Mouse (Mus musculus): ENCODE measurements around the gene Rab3a.

The Rab3a gene

GRCm38 (mm10) chr8:70758616-70759561, 4.4 kb downstream of the Rab3a start:
- no peak for DNase-seq (ENCODE audit: low read depth)

- DNase-seq (ENCODE audit: low read depth) = no peak
Measured at GRCm38 (mm10) chr8:70760350-70760749, 5.9 kb downstream of the Rab3a start.

- peak; percentile 98 for DNase-seq (ENCODE audit: low read depth)
Measured at GRCm38 (mm10) chr8:70760775-70761406, 6.4 kb downstream of the Rab3a start, which contains the start of gene Mpv17l2. Mpv17l2 (minus strand) TSS chr8:70760946.

- DNase-seq (ENCODE audit: low read depth) = no peak
Measured at GRCm38 (mm10) chr8:70762118-70762517, 7.6 kb downstream of the Rab3a start.

GRCm38 (mm10) chr8:70763354-70763753, 8.9 kb downstream of the Rab3a start:
- DNase-seq (ENCODE audit: low read depth) = no peak

GRCm38 (mm10) chr8:70764026-70764425, 9.5 kb downstream of the Rab3a start:
- DNase-seq (ENCODE audit: low read depth) = no peak

GRCm38 (mm10) chr8:70764676-70765075, 10.2 kb downstream of the Rab3a start:
- no peak for DNase-seq (ENCODE audit: low read depth)

- DNase-seq (ENCODE audit: low read depth) = no peak
Measured at GRCm38 (mm10) chr8:70765329-70765728, 10.8 kb downstream of the Rab3a start.

- DNase-seq (ENCODE audit: low read depth) = no peak
Measured at GRCm38 (mm10) chr8:70765838-70766570, 11.5 kb downstream of the Rab3a start.

- DNase-seq (ENCODE audit: low read depth) = no peak
Measured at GRCm38 (mm10) chr8:70766571-70767440, 12.3 kb downstream of the Rab3a start.

GRCm38 (mm10) chr8:70767503-70767902, 13.0 kb downstream of the Rab3a start:
- DNase-seq (ENCODE audit: low read depth) = no peak

GRCm38 (mm10) chr8:70768231-70768776, 13.8 kb downstream of the Rab3a start:
- DNase-seq (ENCODE audit: low read depth) = no peak

GRCm38 (mm10) chr8:70768956-70769355, 14.5 kb downstream of the Rab3a start:
- no peak for DNase-seq (ENCODE audit: low read depth)

- DNase-seq (ENCODE audit: low read depth) = peak; percentile 79
Measured at GRCm38 (mm10) chr8:70769359-70769758, 14.9 kb downstream of the Rab3a start.

- DNase-seq (ENCODE audit: low read depth) = no peak
Measured at GRCm38 (mm10) chr8:70769858-70770257, 15.4 kb downstream of the Rab3a start.

- DNase-seq (ENCODE audit: low read depth) = no peak
Measured at GRCm38 (mm10) chr8:70770748-70771147, 16.3 kb downstream of the Rab3a start.

GRCm38 (mm10) chr8:70771217-70771616, 16.7 kb downstream of the Rab3a start:
- no peak for DNase-seq (ENCODE audit: low read depth)

- DNase-seq (ENCODE audit: low read depth) = no peak
Measured at GRCm38 (mm10) chr8:70772075-70772474, 17.6 kb downstream of the Rab3a start.

- no peak for DNase-seq (ENCODE audit: low read depth)
Measured at GRCm38 (mm10) chr8:70772890-70773289, 18.4 kb downstream of the Rab3a start.

GRCm38 (mm10) chr8:70773410-70773809, 18.9 kb downstream of the Rab3a start:
- no peak for DNase-seq (ENCODE audit: low read depth)

GRCm38 (mm10) chr8:70773833-70774232, 19.4 kb downstream of the Rab3a start:
- DNase-seq (ENCODE audit: low read depth) = peak; percentile 76
